Mouse (Mus musculus) lung, adult 2 months (tissue): ENCODE data around the gene Nat9.

Source experiments
- CTCF ChIP-seq: fragments of 200-500 bp; IDR thresholded peaks from 2 replicates; pipeline ENCODE4 v1.5.1; 2011; ENCODE audit warnings: mild to moderate bottlenecking, low read length, control low read depth; ENCODE audit not compliant: insufficient read depth
- POLR2A ChIP-seq: fragments of 200-500 bp; IDR thresholded peaks from 2 replicates; pipeline ENCODE4 v1.6.1; 2011; ENCODE audit warnings: low read depth, mild to moderate bottlenecking, control low read depth, low read length, borderline replicate concordance; ENCODE audit errors: extremely low read depth

GRCm38 (mm10) chr11:115163568-115164150 lies 24.0 kb downstream of the Nat9 start:
- TF ChIP-seq POLR2A: no peak
- TF ChIP-seq CTCF: no peak
